Mouse (Mus musculus): ENCODE results near the gene Chst15.

Chst15 gene

DNA sequence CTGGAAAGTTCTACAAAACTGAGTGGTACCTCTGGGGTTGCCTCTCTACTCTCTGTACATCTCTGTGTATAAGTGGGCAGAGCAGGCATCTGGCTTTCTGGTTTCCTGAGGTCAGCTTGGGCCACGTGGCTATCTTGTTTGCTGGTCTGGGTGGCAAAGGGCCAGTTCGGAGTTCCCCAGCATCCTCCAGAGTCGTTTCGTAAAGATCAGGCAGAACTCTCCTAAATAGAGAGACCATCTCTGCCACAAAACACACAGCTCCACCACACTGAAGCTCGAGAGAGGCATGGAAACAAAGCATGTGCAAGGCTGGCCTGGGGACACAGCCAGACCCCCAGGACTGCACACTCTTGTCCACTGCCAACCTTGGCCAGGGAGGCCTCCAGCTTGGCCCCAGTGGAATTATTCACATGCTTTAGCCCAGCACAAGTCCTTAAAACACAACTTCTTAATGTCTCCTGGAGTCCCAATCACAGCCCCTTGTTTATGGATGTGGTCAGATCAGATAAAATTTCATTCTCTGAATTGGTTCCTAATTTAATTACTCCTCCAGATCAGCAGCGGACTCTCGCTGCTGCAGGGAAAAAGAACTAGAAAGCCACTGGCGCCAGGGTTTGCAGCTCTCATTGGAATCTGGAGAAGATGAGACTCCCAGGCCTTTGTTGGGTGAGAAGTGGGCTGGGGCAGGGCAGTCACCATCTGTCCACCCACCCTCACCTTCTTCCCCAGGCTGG is 14.4 kb downstream of the Chst15 start:
- DNase-seq (ENCODE audit: low spot score), result no peak

DNA sequence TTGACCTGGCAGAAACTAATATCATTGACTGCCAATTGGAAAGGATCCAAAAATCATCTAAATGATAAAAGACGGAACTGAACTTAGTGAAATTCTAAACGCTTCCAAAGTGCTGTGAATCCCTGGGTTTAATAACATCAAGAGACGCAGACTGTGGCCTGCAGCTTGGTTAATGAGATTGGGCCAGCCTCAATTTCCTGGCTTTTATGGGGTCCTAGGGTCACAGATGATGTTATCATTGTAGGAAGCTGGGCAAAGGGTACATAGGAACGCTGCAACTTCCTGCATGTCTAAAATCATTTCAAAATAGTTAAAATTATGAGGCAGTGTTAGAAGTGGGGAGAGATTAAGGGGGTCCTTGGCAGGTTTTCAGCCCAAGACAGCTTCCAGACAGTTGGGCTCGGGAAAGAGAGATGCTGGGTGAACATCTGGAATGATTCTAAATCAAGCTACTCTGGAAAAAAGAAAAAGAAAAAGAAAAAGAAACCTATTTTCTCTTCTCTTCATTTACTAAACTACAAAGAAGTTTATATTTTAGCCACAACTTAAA is 17.3 kb downstream of the Chst15 start:
- DNase-seq (ENCODE audit: low spot score), result no peak

DNA sequence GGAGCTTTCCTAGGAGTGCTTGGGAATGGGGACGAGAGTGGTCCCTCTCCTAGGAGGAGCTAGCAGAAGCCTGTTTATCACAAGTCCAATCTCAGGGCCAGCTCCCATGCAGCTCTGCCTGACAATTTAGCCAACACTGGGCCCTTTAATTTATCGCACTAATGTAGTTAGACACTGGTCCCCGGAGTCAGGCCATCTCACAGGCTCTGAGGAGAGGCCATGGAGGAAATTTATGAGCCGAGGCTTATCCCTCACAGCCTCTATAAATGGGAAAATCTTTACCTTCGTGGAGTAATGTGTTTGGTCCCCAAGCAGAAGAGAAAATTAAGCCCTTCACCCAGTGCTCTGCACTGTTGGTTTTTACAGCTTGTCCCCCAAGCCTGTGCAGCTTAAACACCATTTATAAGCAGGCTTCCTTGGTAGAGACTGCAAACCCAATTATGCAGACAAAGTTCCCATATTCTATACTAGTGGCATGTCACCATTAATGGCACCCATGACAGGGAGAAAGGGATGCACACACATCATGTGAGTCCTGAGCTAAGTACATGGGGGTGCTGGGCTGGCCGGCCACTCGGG is 18.5 kb downstream of the Chst15 start:
- DNase-seq (ENCODE audit: low spot score), result no peak

DNA sequence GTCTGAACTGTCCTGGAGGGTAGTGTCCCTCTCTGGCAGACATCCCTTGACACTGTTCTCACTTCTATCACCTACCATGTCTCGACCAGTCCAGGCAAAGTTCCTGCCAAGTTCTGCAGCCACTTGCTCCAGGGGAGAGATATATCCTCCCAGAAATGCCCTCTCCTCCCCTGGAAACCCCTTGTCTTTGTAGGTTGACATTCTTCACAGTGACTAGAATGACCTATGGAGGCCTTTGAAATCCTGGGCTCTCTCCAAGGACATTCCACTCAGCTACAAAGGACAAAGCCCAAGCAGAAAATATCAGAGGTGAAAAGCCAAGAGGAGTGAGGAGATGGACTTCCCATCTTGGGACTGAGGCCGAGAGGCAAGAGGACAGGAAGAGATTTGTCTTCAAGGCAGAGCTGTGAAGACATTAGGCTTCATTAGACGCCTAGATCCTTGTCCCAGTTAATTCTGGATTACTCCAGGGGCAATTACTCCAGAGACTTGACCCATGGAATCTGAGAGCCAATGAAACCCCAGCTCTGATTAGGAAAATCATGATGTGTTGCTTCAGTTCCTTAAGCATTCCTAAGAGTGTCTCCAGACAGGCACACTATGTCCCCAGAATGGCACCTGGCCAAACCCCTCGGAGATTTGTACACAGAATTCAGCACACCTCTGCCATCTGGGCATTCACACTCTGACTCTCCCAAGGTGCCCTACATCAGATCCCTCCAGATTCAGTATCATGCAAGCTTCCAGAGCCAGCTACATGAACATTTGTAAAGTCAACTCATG is 20.2 kb downstream of the Chst15 start:
- DNase-seq (ENCODE audit: low spot score), result no peak

DNA sequence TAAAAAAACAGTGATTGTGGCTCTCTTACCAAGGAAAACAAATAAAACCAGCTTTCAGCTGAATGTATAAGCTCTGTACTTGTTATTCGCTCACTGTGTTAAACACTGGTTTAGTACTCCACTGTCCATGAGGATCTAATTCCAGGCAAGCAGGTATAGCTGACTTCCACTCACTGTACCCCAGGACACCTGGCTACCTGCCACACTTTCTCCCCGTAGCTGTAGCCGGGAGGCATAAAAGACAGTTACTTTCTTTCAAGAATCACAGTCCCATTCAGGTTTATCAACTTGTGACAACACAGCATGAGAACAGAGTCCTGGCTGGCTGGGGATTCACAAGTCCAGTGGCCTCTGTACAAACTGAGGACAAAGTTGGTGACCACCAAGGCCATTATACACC is 20.9 kb downstream of the Chst15 start:
- no peak for DNase-seq (ENCODE audit: low spot score)

DNA sequence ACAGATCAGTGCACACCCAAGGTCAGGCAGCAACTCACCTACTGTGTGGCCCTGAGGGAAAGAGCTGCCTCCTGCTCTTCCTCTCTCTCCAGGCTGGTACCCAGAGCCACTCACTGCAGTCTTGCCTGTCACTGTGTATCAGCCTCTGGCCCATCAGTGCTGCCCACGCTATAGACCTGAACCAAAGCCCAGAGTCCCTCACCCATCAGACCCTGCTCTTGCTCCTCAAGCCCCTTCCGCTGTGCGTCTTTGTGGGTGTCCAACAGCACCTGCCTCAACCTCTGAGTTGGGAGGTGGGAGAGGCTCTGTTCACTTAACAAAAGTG is 29.7 kb downstream of the Chst15 start:
- DNase-seq (ENCODE audit: low spot score), result no peak

DNA sequence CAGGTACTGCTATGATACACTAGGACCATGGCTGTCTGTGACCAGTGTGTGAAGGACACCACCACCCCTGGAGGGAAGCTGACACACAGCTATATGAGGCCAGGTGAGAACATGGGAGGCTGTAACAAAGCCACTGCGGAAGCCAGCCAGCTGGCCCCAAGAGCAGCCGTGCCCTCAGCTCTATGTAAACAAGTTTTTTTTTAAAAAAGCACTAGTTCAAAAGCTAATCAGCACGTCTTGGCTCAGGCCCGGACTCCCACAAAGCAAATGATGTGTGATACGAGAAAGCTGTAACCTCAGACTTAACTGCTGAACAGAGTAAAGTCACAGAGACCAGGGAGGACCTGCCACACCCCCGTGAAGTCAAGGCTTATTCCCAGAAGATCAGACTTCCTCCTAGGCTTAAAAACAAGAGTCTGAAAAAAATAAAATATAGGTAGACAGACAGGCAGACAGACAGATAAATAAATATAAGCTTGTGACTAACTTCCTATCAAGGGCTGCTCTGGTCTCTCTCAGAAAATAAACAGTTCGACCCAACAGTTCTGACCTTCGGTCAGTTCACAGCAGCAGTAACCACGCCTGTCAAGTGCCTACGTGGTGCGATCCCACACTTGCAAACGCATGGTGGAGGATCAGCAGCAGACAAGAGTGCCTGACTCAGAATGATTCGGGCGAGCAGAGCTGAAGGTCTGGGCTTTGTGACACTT is 30.2 kb downstream of the Chst15 start:
- DNase-seq (ENCODE audit: low spot score), result peak; percentile 53

DNA sequence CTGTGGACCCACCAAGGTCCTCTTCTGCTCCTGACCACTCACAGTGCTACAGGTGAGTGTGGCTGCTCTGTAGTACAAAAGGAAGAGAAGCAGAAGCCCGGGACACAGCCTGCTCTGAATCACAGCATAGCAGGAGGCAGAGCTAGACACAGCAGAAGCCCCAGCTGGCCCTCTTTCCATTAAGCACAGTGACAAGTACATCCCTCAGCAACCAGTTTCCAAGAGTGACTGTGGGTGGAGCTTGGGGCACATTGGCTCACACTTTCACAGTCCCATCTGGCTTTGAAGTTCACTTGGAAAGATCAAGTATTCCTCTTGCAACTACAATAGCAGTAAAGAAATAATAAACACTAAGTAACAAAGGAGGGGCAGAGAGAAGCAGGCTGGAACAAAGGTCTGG is 32.2 kb downstream of the Chst15 start:
- DNase-seq (ENCODE audit: low spot score), result no peak

DNA sequence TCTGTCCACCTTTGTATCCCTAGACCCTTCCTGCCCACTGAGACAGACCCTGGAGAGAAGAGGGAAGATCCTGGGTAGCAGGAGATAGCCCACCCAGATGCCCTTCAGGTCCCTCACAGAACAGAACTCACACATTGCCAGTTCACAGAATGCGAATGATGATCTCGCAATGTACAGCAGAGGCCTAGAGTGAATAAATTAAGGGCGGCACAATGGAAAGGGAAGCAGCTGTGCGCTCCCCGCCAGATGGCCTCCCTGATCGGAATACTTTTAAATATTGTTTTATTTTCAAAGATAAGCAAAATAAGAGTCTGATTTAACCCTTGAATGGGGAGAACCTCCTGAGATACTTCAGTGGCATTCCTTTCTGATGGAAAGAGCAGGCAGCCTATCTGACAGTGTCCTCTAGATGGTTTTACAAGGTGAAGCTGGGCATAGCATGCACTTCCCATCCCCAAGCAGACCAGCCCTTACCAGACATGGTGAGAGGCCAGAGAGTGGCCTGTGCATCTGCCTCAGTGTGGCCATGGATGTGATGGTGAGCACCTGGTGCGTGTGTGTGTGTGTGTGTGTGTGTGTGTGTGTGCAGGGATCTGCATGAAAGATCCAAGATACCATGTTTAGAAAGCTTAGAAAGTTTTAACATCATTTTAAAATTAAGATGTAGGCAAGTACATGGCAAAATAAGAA is 32.8 kb downstream of the Chst15 start:
- DNase-seq (ENCODE audit: low spot score), result no peak

DNA sequence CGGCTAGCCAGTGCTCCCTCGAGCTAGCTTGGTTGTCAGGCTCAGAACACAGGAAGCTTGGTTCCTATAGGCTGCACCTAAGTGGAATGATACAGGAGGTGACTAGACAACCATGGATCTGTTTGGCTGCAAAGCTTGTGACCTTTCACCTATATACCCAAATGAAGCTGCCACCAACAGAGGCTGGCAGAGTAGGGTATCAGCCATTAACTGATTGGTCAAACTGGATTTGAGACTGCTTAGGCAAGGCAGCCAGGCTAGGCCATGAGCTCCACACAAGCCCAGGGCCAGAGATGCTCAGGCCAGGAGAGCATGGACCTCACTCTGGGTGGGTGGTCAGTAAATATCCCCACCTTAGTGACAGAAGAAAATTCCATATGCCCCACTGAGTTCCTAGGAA is 34.5 kb downstream of the Chst15 start:
- DNase-seq (ENCODE audit: low spot score), result no peak

DNA sequence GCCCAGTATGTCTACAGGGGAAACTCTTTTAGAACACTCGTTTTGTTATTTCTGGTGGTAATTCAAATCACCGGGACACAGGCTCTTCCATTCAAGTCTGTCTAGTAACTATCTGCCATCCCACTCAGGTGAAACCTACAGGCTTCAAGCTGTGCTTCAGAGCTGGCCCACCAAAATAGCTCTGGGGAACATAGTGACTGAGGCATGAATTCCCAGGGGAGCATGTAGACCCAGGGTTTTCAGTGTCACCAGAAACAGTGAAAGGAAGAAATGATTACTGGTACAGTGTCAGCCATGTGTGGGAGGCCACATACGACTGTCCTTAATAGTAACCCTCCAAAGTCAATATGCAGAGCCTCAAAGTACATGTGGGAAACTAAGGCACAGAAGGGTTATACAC is 34.9 kb downstream of the Chst15 start:
- DNase-seq (ENCODE audit: low spot score), result no peak

DNA sequence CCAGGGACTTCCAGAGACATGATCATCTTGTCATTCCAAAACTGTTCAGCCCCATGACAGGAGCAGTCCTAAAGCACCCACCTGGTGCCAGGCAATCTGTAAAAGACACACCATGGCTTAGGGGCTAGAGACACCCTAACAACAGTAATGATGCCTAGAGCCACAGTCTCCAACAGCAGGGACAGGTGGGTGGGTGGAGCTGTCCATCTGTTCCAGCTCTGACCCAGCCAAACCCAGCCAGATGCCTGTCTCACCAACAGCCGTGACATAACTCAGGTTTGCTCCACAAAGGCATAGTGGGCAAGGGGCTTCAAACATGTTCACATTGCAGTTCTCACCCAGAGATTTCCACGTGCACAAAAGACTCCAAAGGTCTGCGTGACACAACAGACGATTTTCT is 35.3 kb downstream of the Chst15 start:
- DNase-seq (ENCODE audit: low spot score), result no peak

DNA sequence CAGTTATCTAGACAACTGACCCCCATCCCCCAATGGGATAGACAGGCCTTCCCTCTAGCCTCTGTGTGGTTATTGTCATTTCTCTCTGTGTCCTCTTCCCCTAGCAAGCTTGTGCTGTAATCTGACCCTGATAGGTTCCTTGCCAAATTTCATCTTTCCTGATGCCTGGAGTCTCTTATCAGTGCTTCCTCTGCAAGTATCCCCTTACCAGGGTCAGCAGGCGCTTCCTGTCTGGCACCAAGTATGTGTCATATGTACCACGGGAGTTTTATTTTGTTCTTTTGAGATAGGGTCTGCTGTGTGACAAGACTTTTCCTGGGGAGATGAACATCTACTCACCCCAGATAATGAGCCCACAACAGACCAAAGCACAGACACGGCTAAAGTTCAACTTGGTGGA is 38.4 kb downstream of the Chst15 start:
- DNase-seq (ENCODE audit: low spot score), result no peak

DNA sequence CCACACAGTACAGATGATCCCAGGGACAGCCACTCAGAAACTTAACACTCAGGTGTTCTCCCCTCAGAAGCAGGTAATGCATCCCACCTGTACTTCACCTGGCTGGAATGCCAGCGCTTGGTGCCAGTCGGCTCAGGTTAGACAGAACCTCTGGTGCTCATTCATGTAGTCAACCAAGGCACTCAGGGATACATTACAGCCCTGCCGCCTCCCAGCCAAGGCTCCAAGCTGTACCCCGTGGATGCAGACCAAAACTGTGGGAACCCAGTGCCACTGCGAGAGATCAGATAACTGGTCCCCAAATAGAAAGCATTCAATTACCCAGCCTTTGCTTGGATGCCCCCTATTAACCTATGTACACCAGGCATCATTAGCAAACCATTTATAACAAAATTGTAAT is 40.7 kb downstream of the Chst15 start:
- DNase-seq (ENCODE audit: low spot score), result no peak

DNA sequence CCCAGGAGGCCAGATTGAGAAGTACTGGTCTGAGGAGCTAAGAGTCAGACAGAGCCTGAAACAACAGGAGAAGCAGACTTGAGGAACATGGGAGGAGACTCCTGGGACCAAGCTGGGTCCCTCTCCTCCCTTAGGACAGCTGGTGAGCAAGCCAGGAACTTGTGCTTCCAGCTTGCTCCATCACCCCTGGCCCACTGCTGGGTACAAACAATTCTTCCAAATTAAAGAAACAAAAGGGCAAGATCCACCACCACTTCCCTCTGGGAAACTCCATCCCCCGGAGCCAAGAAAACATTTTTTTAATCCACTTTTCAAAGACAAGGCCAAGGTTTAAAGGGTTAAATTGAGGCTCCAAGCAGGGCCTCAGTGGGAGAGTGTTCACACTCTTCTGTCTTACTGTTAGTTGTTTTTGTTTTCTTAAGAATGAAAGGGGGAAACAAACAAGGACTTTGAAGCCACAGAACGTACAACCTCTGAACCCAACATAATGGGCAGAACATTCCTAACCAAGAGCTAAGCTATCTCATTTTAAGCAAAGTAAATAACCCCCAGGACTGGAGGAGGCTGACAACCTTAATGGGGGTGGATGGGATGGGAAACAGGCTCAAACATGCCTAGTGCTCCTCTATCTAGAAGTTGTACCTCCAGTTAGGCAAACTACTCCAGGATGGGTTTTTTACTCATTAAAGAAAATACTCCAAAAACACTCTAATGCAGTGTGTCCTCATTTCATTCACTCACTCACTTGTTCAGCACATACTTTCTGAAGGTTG is 43.1 kb downstream of the Chst15 start:
- DNase-seq (ENCODE audit: low spot score), result no peak

DNA sequence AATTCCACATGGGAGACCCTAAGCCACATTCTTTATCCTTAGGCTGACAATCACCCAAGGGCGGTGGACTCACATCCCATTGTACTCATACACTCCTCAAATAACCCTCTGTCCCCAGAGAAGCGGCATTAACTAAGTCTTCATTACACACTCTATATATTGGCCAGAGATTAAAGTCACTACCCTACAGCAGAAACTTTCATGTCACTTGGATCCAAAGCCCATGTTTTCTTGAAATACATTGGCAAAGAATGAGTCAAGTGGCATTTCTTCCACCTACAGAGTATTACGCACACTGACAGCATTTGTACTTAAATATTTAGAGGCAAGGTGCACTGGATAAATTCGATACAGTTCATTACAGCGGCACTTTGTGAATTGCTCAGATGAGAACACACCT is 44.0 kb downstream of the Chst15 start:
- no peak for DNase-seq (ENCODE audit: low spot score)

DNA sequence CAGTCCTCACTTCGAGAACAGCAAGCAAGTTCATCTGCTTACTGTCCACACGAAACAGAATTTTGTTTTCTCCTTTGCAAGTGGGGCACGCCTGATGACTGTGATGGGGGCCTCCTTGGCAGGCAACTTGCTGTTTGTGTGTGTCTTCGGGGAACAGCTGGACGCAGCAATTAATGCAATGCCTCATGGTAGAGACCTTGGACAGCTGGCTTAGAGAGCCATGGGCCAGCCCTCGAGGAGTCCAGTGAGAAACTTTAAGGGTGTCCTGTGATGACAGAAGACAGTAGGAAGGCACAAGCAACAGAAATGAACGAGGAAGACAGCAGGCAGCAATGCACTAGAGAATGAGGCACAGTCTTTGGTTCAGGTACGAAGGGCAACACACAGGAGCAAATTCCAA is 46.7 kb downstream of the Chst15 start:
- DNase-seq (ENCODE audit: low spot score), result no peak

DNA sequence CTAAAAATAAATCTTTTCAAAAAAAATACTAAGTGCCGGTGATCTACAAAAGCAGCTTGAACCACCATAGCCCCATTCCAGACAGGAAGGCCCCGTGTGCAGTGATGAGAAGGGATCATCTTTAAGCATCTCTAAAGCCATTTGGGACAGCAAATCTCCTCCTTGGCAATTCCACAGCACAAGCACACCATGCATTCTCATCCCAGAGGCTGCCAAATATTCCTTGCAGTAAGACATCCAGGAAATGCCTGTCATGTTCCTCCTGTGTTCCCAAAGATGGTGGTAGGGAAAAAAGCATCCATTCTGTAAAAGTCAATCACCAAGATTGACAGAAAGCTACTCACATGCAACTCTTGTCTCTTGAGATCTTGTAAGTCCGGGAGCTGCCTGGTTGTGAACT is 47.4 kb downstream of the Chst15 start:
- DNase-seq (ENCODE audit: low spot score), result no peak

DNA sequence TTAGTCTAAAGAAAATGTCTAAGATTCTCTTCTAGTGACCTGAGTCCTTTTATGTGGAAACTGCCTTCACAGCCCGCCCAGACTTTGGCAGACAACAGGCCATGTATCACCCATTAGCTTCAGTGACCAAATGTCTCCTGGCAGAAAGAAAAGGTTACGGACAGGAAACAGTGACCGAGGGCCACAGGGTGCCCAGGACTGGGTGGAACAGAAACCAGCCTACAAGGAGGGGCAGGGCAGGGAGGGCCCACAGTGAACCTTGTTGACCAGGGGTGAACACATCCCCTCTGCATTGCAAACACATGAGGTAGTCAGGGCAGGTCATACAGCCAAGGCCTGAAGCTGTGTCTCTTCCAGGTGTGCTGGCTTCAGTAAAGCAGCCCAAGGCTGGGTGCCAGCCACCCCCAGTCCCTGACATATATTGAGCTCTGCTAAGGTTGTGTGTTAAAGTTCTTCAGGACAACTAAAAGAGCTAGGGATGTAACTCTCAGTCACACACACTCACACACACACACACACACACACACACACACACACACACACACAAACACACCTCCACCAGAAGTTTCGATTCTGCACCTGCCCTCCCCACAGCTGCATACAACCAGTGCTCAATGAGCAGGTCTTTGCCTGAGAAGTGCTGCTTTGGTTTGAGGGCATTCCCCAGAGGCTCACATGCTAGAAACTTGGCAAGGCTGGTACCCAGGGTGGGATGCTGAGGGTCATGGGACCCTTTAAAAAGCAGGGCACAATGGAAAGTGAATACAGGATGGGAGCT is 49.1 kb downstream of the Chst15 start:
- DNase-seq (ENCODE audit: low spot score), result no peak

DNA sequence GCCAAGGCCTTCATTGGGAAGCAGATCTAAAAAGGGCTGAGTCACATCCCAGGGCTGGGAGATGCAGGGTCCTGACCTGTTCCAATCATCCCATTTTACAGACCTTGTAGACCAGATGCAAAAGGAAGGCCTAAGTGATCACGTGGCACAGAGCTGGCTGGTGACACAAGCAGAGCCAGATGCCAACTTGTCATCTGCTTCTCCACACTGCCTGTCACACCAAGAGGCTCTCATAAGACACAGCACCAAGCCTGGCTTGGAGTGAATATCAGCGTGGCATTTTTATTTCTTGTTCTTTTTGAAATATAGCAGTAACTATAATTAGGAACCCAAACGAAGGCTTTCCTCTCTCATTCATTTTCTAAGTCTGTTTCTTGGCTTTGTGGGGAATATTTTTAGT is 52.3 kb downstream of the Chst15 start:
- no peak for DNase-seq (ENCODE audit: low spot score)
